Mouse (Mus musculus): ENCODE results near the gene Ahnak2. TPM values are rescaled to one million over a fixed set of nuclear protein-coding genes. Genes with fewer than 3 reads are reported as not detected.
A peak's percentile ranks its signal among the peaks of the same experiment; 100 is the strongest.

Ahnak2 gene
- polyA plus RNA-seq, 1 experiment from 2014 or later, result 0.17 TPM

- ATAC-seq (ENCODE audit: insufficient number of reproducible peaks, low FRiP score, low TSS enrichment, low read depth) (no peak), DNase-seq (ENCODE audit: low spot score) (no peak)
- Histone ChIP-seq H3K9me3 (ENCODE audit: control insufficient read depth, low read length) (no peaks in the 10 kb centered on the region), H3K27me3 (ENCODE audit: control insufficient read depth, insufficient read depth, low read length) (no peaks in the 10 kb centered on the region), H3K36me3 (ENCODE audit: control insufficient read depth, insufficient read depth, low read length) (peaks cover 10% of the 10 kb centered on the region; the same call in 1 of the 2 replicates), H3K4me2 (ENCODE audit: low read depth, severe bottlenecking) (no peak overlapping the region), H3K27ac (replicated peaks; ENCODE audit: low read depth, low read length) (no peak overlapping the region), H3K4me1 (ENCODE audit: control insufficient read depth, insufficient read depth, low read length) (no peaks in the 10 kb centered on the region), H3K9ac (ENCODE audit: low read length) (no peak overlapping the region), H3K4me3 (ENCODE audit: low read depth, low read length) (no peak overlapping the region)
- WGBS, result 84% methylated on average over 2 of the region's 2 CpGs
Measured at GRCm38 (mm10) chr12:112734108-112734820, 68.2 kb downstream of the Ahnak2 start.

GRCm38 (mm10) chr12:112732591-112732990 lies 69.9 kb downstream of the Ahnak2 start:
- ATAC-seq (ENCODE audit: insufficient number of reproducible peaks, low FRiP score, low TSS enrichment, low read depth) (no peak), DNase-seq (ENCODE audit: low spot score) (no peak)
- Histone ChIP-seq H3K4me2 (ENCODE audit: low read depth, severe bottlenecking) (no peak overlapping the region), H3K9me3 (ENCODE audit: control insufficient read depth, low read length) (no peaks in the 10 kb centered on the region), H3K27ac (replicated peaks; ENCODE audit: low read depth, low read length) (no peak overlapping the region), H3K4me1 (ENCODE audit: control insufficient read depth, insufficient read depth, low read length) (no peaks in the 10 kb centered on the region), H3K4me3 (ENCODE audit: low read depth, low read length) (no peak overlapping the region), H3K27me3 (ENCODE audit: control insufficient read depth, insufficient read depth, low read length) (no peaks in the 10 kb centered on the region), H3K36me3 (ENCODE audit: control insufficient read depth, insufficient read depth, low read length) (peaks cover 9% of the 10 kb centered on the region; the same call in 1 of the 2 replicates), H3K9ac (ENCODE audit: low read length) (no peak overlapping the region)
- 87% methylated on average over 10 of the region's 10 CpGs for WGBS

- Histone ChIP-seq H3K4me2 (ENCODE audit: low read depth, severe bottlenecking) (no peak overlapping the region), H3K36me3 (ENCODE audit: control insufficient read depth, insufficient read depth, low read length) (0 out of 2 replicates have a peak, but pooled peaks cover under 1% of the 10 kb centered on the region)
- 87% methylated on average over 14 of the region's 14 CpGs for WGBS
Measured at GRCm38 (mm10) chr12:112730808-112731207, 71.6 kb downstream of the Ahnak2 start.

GRCm38 (mm10) chr12:112727801-112728200 lies 74.7 kb downstream of the Ahnak2 start:
- DNase-seq (ENCODE audit: low spot score), result no peak
- no peak overlapping the region for H3K4me3 ChIP-seq (ENCODE audit: low read depth, low read length)
- no peak overlapping the region for H3K9ac ChIP-seq (ENCODE audit: low read length)
- 0 out of 2 replicates have a peak, but pooled peaks cover 2% of the 10 kb centered on the region for H3K4me1 ChIP-seq (ENCODE audit: control insufficient read depth, insufficient read depth, low read length)
- H3K27ac ChIP-seq (replicated peaks; ENCODE audit: low read depth, low read length), result no peak overlapping the region
- H3K4me2 ChIP-seq (ENCODE audit: low read depth, severe bottlenecking), result no peak overlapping the region
- peaks cover 3% of the 10 kb centered on the region; the same call in 1 of the 2 replicates for H3K27me3 ChIP-seq (ENCODE audit: control insufficient read depth, insufficient read depth, low read length)
- WGBS, result 95% methylated on average over 8 of the region's 8 CpGs
- no peaks in the 10 kb centered on the region for H3K36me3 ChIP-seq (ENCODE audit: control insufficient read depth, insufficient read depth, low read length)
- H3K9me3 ChIP-seq (ENCODE audit: control insufficient read depth, low read length), result no peaks in the 10 kb centered on the region
- ATAC-seq (ENCODE audit: insufficient number of reproducible peaks, low FRiP score, low TSS enrichment, low read depth), result no peak

More at GRCm38 (mm10) chr12:112730808-112731207, 71.6 kb downstream of the Ahnak2 start:
- no peak for DNase-seq (ENCODE audit: low spot score)
- no peak for ATAC-seq (ENCODE audit: insufficient number of reproducible peaks, low FRiP score, low TSS enrichment, low read depth)
- Histone ChIP-seq H3K27me3 (ENCODE audit: control insufficient read depth, insufficient read depth, low read length) (no peaks in the 10 kb centered on the region), H3K27ac (replicated peaks; ENCODE audit: low read depth, low read length) (no peak overlapping the region), H3K4me1 (ENCODE audit: control insufficient read depth, insufficient read depth, low read length) (no peaks in the 10 kb centered on the region), H3K9ac (ENCODE audit: low read length) (no peak overlapping the region), H3K4me3 (ENCODE audit: low read depth, low read length) (no peak overlapping the region), H3K9me3 (ENCODE audit: control insufficient read depth, low read length) (no peaks in the 10 kb centered on the region)

GRCm38 (mm10) chr12:112724077-112724805 lies 78.2 kb downstream of the Ahnak2 start:
- H3K27me3 ChIP-seq (ENCODE audit: control insufficient read depth, insufficient read depth, low read length), result peaks cover 6% of the 10 kb centered on the region; the same call in 1 of the 2 replicates
- H3K27ac ChIP-seq (replicated peaks; ENCODE audit: low read depth, low read length), result no peak overlapping the region
- H3K4me3 ChIP-seq (ENCODE audit: low read depth, low read length), result no peak overlapping the region
- peak; percentile 85 for DNase-seq (ENCODE audit: low spot score)
- H3K36me3 ChIP-seq (ENCODE audit: control insufficient read depth, insufficient read depth, low read length), result no peaks in the 10 kb centered on the region
- ATAC-seq (ENCODE audit: insufficient number of reproducible peaks, low FRiP score, low TSS enrichment, low read depth), result no peak
- peaks cover 7% of the 10 kb centered on the region; the same call in 1 of the 2 replicates for H3K4me1 ChIP-seq (ENCODE audit: control insufficient read depth, insufficient read depth, low read length)
- no peak overlapping the region for H3K4me2 ChIP-seq (ENCODE audit: low read depth, severe bottlenecking)
- WGBS, result 78% methylated on average over 11 of the region's 11 CpGs
- no peak overlapping the region for H3K9ac ChIP-seq (ENCODE audit: low read length)
- H3K9me3 ChIP-seq (ENCODE audit: control insufficient read depth, low read length), result no peaks in the 10 kb centered on the region

- H3K9ac ChIP-seq (ENCODE audit: low read length), result no peak overlapping the region
- 87% methylated on average over 6 of the region's 6 CpGs for WGBS
- H3K27me3 ChIP-seq (ENCODE audit: control insufficient read depth, insufficient read depth, low read length), result peaks cover 6% of the 10 kb centered on the region; the same call in 1 of the 2 replicates
Measured at GRCm38 (mm10) chr12:112723445-112723844, 79.0 kb downstream of the Ahnak2 start.

GRCm38 (mm10) chr12:112723028-112723330 lies 79.5 kb downstream of the Ahnak2 start:
- Histone ChIP-seq H3K4me2 (ENCODE audit: low read depth, severe bottlenecking) (peak overlapping the region; percentile 92), H3K27ac (replicated peaks; ENCODE audit: low read depth, low read length) (no peak overlapping the region), H3K4me1 (ENCODE audit: control insufficient read depth, insufficient read depth, low read length) (peaks cover 7% of the 10 kb centered on the region; the same call in 1 of the 2 replicates), H3K4me3 (ENCODE audit: low read depth, low read length) (peak overlapping the region; percentile 64), H3K27me3 (ENCODE audit: control insufficient read depth, insufficient read depth, low read length) (peaks cover 6% of the 10 kb centered on the region; the same call in 1 of the 2 replicates), H3K36me3 (ENCODE audit: control insufficient read depth, insufficient read depth, low read length) (no peaks in the 10 kb centered on the region), H3K9me3 (ENCODE audit: control insufficient read depth, low read length) (no peaks in the 10 kb centered on the region), H3K9ac (ENCODE audit: low read length) (no peak overlapping the region; the same call in 1 of the 2 replicates)
- DNase-seq (ENCODE audit: low spot score) (no peak), ATAC-seq (ENCODE audit: insufficient number of reproducible peaks, low FRiP score, low TSS enrichment, low read depth) (no peak)
- 10% methylated on average over 5 of the region's 5 CpGs for WGBS

More at GRCm38 (mm10) chr12:112723445-112723844, 79.0 kb downstream of the Ahnak2 start:
- H3K4me2 ChIP-seq (ENCODE audit: low read depth, severe bottlenecking), result 0 out of 2 replicates have a peak overlapping the region, but pooled peaks have one; percentile 92
- no peak overlapping the region for H3K27ac ChIP-seq (replicated peaks; ENCODE audit: low read depth, low read length)
- DNase-seq (ENCODE audit: low spot score) (no peak), ATAC-seq (ENCODE audit: insufficient number of reproducible peaks, low FRiP score, low TSS enrichment, low read depth) (no peak)
- H3K4me3 ChIP-seq (ENCODE audit: low read depth, low read length), result no peak overlapping the region
- H3K4me1 ChIP-seq (ENCODE audit: control insufficient read depth, insufficient read depth, low read length), result peaks cover 7% of the 10 kb centered on the region; the same call in 1 of the 2 replicates
- H3K36me3 ChIP-seq (ENCODE audit: control insufficient read depth, insufficient read depth, low read length), result no peaks in the 10 kb centered on the region
- no peaks in the 10 kb centered on the region for H3K9me3 ChIP-seq (ENCODE audit: control insufficient read depth, low read length)

GRCm38 (mm10) chr12:112722240-112723027 lies 80.0 kb downstream of the Ahnak2 start:
- ATAC-seq (ENCODE audit: insufficient number of reproducible peaks, low FRiP score, low TSS enrichment, low read depth), result peak; percentile 18
- peaks cover 6% of the 10 kb centered on the region; the same call in 1 of the 2 replicates for H3K27me3 ChIP-seq (ENCODE audit: control insufficient read depth, insufficient read depth, low read length)
- 0 out of 2 replicates have a peak overlapping the region, but pooled peaks have one; percentile 10 for H3K27ac ChIP-seq (replicated peaks; ENCODE audit: low read depth, low read length)
- peaks cover 7% of the 10 kb centered on the region; the same call in 1 of the 2 replicates for H3K4me1 ChIP-seq (ENCODE audit: control insufficient read depth, insufficient read depth, low read length)
- peak; percentile 59 for DNase-seq (ENCODE audit: low spot score)
- H3K36me3 ChIP-seq (ENCODE audit: control insufficient read depth, insufficient read depth, low read length), result no peaks in the 10 kb centered on the region
- WGBS, result under 1% methylated on average over 56 of the region's 75 CpGs
- H3K4me3 ChIP-seq (ENCODE audit: low read depth, low read length), result peak overlapping the region; percentile 64
- peak overlapping the region; percentile 92 for H3K4me2 ChIP-seq (ENCODE audit: low read depth, severe bottlenecking)
- H3K9ac ChIP-seq (ENCODE audit: low read length), result peak overlapping the region; percentile 73
- no peaks in the 10 kb centered on the region for H3K9me3 ChIP-seq (ENCODE audit: control insufficient read depth, low read length)
